ENCODE assay signal across 8 mouse cellular contexts in genomic region chr9:107963700-107964099, GRCm38 (mm10). TPM values are rescaled to one million over a fixed set of nuclear protein-coding genes. Genes with fewer than 3 reads are reported as not detected.
DNase-seq lines count a peak whose midpoint lies in the region; ATAC-seq and TF ChIP-seq lines count a peak whose summit lies in the region.

No protein-coding gene starts in this region.

- no peaks in the 10 kb centered on the region for H3K27me3 ChIP-seq in forebrain, embryonic 13.5 days
- no peaks in the 10 kb centered on the region for H3K27me3 ChIP-seq in small intestine, adult 2 months (ENCODE audit: control insufficient read depth, insufficient read depth, low read length)

- peaks cover 67% of the 10 kb centered on the region for H3K36me3 ChIP-seq in forebrain, embryonic 13.5 days (ENCODE audit: poor library complexity, severe bottlenecking)
- no peaks in the 10 kb centered on the region for H3K36me3 ChIP-seq in small intestine, adult 2 months (ENCODE audit: control insufficient read depth, insufficient read depth, low read length)

- H3K9ac ChIP-seq in forebrain, embryonic 13.5 days, result no peak overlapping the region

- H3K27ac ChIP-seq in forebrain, embryonic 13.5 days, result no peak overlapping the region
- no peak overlapping the region for H3K27ac ChIP-seq in small intestine, adult 2 months (ENCODE audit: insufficient read depth, low read depth, low read length)

- peaks cover 11% of the 10 kb centered on the region for H3K4me1 ChIP-seq in forebrain, embryonic 13.5 days
- H3K4me1 ChIP-seq in small intestine, adult 2 months (ENCODE audit: control insufficient read depth, insufficient read depth, insufficient read length, low read length), result no peaks in the 10 kb centered on the region

- TF ChIP-seq POLR2A in small intestine, adult 2 months (IDR thresholded peaks at IDR 0.05; ENCODE audit: low read depth, low read length), result no peak

- H3K9me3 ChIP-seq in forebrain, embryonic 13.5 days (replicated peaks), result no peaks in the 10 kb centered on the region

- H3K4me2 ChIP-seq in forebrain, embryonic 13.5 days, result no peak overlapping the region

- DNase-seq in layer of hippocampus, adult 11-12 months (ENCODE audit: low spot score), result peak; percentile 84
- DNase-seq in layer of hippocampus, postnatal 36 days, result no peak
- peak; percentile 86 for DNase-seq in c-Kit-positive CD71-negative TER-119-negative erythroid progenitor cells, embryonic 14.5 days (ENCODE audit: low read depth)
- peak; percentile 94 for DNase-seq in heart, postnatal 4 days
- peak; percentile 66 to 83 for DNase-seq in layer of hippocampus, postnatal 25 days (ENCODE audit: extremely low spot score in 1 of 2, low spot score in 1 of 2)

- peak; percentile 98 for TF ChIP-seq CTCF in small intestine, adult 2 months (IDR thresholded peaks at IDR 0.05; ENCODE audit: extremely low read depth, insufficient read length, insufficient replicate concordance, low read depth, low read length)

- H3K4me3 ChIP-seq in forebrain, embryonic 13.5 days, result no peak overlapping the region
- no peak overlapping the region for H3K4me3 ChIP-seq in small intestine, adult 2 months (ENCODE audit: low read depth, low read length)

- ATAC-seq in forebrain, embryonic 13.5 days, result peak; percentile 38; the same call in 1 of the 2 replicates
- peak; percentile 91 for ATAC-seq in megakaryocyte, adult 5-6 weeks (ENCODE audit: poor library complexity, severe bottlenecking)

- 29% methylated on average over 5 of the region's 5 CpGs for WGBS in forebrain, embryonic 13.5 days
- whole genome bisulfite sequencing in small intestine, adult 2 months, result 18% methylated on average over 5 of the region's 5 CpGs

RNA-seq across cellular contexts. Expression of gene Uba7, which starts 11.6 kb away (rescaled TPM):
- 1 to 10 TPM; 4.6 to 5.2 TPM for total RNA-seq in layer of hippocampus, postnatal 36 days (2021)
- polyA plus RNA-seq in forebrain, embryonic 13.5 days (2015; fragmentation: Nextera tagmentation; extraction: Ambion mirVana), result 2.7 and 3.1 TPM in 2 replicates
- 10 to 100 TPM; 13.6 to 13.9 TPM for total RNA-seq in heart, postnatal 4 days (2021)
- 1 to 10 TPM; 3.8 to 5.2 TPM for total RNA-seq in layer of hippocampus, postnatal 25 days (2021)
- total RNA-seq in megakaryocyte, adult 5-6 weeks (2015), result 37.5 and 44.3 TPM in 2 replicates
- total RNA-seq in megakaryocyte, adult 5-6 weeks (2017), result 35.6 and 43.2 TPM in 2 replicates
- 67.0 and 131 TPM in 2 replicates for polyA plus RNA-seq in small intestine, adult 2 months (2012; rRNA removed)

RNA-seq across cellular contexts. Expression of gene Traip, which starts 13.8 kb away (rescaled TPM):
- 10 to 100 TPM; 28.2 to 29.2 TPM for total RNA-seq in layer of hippocampus, postnatal 36 days (2021)
- 21.7 and 23.6 TPM in 2 replicates for polyA plus RNA-seq in forebrain, embryonic 13.5 days (2015; fragmentation: Nextera tagmentation; extraction: Ambion mirVana)
- total RNA-seq in heart, postnatal 4 days (2021), result 10 to 100 TPM in 1 of 2 experiments, 1 to 10 TPM in 1; 7.4 to 10.5 TPM
- total RNA-seq in layer of hippocampus, postnatal 25 days (2021), result 10 to 100 TPM; 17.2 to 19.1 TPM
- total RNA-seq in megakaryocyte, adult 5-6 weeks (2015), result 4.9 and 9.4 TPM in 2 replicates
- 12.0 and 15.8 TPM in 2 replicates for total RNA-seq in megakaryocyte, adult 5-6 weeks (2017)
- 0.74 and 1.5 TPM in 2 replicates for polyA plus RNA-seq in small intestine, adult 2 months (2012; rRNA removed)

RNA-seq across cellular contexts. Expression of gene Gm20661, which starts 19.2 kb away (rescaled TPM):
- 1 to 10 TPM; 1.2 to 2.3 TPM for total RNA-seq in layer of hippocampus, postnatal 36 days (2021)
- polyA plus RNA-seq in forebrain, embryonic 13.5 days (2015; fragmentation: Nextera tagmentation; extraction: Ambion mirVana), result 0.44 and 0.62 TPM in 2 replicates
- 1 to 10 TPM in 1 of 2 experiments, under 1 TPM in 1; 0.72 to 1.2 TPM for total RNA-seq in heart, postnatal 4 days (2021)
- 1 to 10 TPM; 1.0 to 1.4 TPM for total RNA-seq in layer of hippocampus, postnatal 25 days (2021)
- 0.18 TPM in 1 of 2 replicates, not detected in the other for total RNA-seq in megakaryocyte, adult 5-6 weeks (2015)
- not detected in 2 replicates for total RNA-seq in megakaryocyte, adult 5-6 weeks (2017)
- not detected in 2 replicates for polyA plus RNA-seq in small intestine, adult 2 months (2012; rRNA removed)

RNA-seq across cellular contexts. Expression of gene Inka1, which starts 22.0 kb away (rescaled TPM):
- total RNA-seq in layer of hippocampus, postnatal 36 days (2021), result 10 to 100 TPM; 10.3 to 10.6 TPM
- polyA plus RNA-seq in forebrain, embryonic 13.5 days (2015; fragmentation: Nextera tagmentation; extraction: Ambion mirVana), result 10.8 and 11.1 TPM in 2 replicates
- 10 to 100 TPM; 24.8 to 27.7 TPM for total RNA-seq in heart, postnatal 4 days (2021)
- total RNA-seq in layer of hippocampus, postnatal 25 days (2021), result 10 to 100 TPM; 12.0 to 13.6 TPM
- 1.8 and 4.7 TPM in 2 replicates for total RNA-seq in megakaryocyte, adult 5-6 weeks (2015)
- 2.6 and 3.2 TPM in 2 replicates for total RNA-seq in megakaryocyte, adult 5-6 weeks (2017)
- 3.1 and 6.0 TPM in 2 replicates for polyA plus RNA-seq in small intestine, adult 2 months (2012; rRNA removed)

RNA-seq across cellular contexts. Expression of gene Camkv, which starts 28.2 kb away (rescaled TPM):
- 100 to 1,000 TPM; 510 to 566 TPM for total RNA-seq in layer of hippocampus, postnatal 36 days (2021)
- polyA plus RNA-seq in forebrain, embryonic 13.5 days (2015; fragmentation: Nextera tagmentation; extraction: Ambion mirVana), result 23.6 and 27.2 TPM in 2 replicates
- total RNA-seq in heart, postnatal 4 days (2021), result not detected
- 100 to 1,000 TPM; 509 to 559 TPM for total RNA-seq in layer of hippocampus, postnatal 25 days (2021)
- not detected in 2 replicates for total RNA-seq in megakaryocyte, adult 5-6 weeks (2015)
- total RNA-seq in megakaryocyte, adult 5-6 weeks (2017), result 0.04 TPM in 1 of 2 replicates, not detected in the other
- 0.35 TPM in 1 of 2 replicates, not detected in the other for polyA plus RNA-seq in small intestine, adult 2 months (2012; rRNA removed)

Comparison
In these comparisons a context has a peak if more than half of its experiments do, and no peak if none do; other contexts are left out.
1. DNase-seq: peak in layer of hippocampus, adult 11-12 months (single experiment), c-Kit-positive CD71-negative TER-119-negative erythroid progenitor cells, embryonic 14.5 days (single experiment), heart, postnatal 4 days (single experiment) and layer of hippocampus, postnatal 25 days (2 of 2); none in layer of hippocampus, postnatal 36 days (0 of 2).